Mouse (Mus musculus): ENCODE measurements at regions not wholly inside any gene's neighbourhood (a gene's known extent, or its start where the extent isn't known, plus 50 kb on each side); places are given as distances from the start of the nearest gene placed in this dataset.

GRCm38 (mm10) chrX:161487691-161488090 is 200.4 kb downstream of the Gm15262 start:
- ATAC-seq (replicated peaks; ENCODE audit: low read depth, poor library complexity, severe bottlenecking) = no peak

GRCm38 (mm10) chrX:161511341-161511740 is 205.5 kb upstream of the Rai2 start:
- ATAC-seq (replicated peaks; ENCODE audit: low read depth, poor library complexity, severe bottlenecking) = no peak

- ATAC-seq (replicated peaks; ENCODE audit: low read depth, poor library complexity, severe bottlenecking) = no peak
Observed at GRCm38 (mm10) chrX:161523432-161524256, 193.2 kb upstream of the Rai2 start.

DNA sequence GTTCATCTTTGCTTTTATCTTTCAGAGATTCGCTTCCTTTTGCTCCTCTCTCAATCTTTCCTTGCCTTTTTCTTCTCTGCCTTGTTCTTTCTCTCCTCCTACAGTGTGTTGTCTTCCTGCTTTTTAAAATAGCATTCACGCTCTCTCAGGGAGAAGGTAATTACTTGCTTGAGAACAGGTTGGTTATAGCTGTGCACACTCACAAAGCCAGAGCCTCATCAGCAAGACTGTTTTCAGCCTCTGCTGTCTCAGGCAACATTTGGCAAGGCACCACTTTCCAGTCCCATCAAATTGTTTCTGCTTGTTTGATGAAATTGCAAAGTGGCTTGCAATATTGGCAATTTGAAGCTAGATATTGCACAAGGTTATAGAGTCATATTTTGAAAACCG is 192.6 kb upstream of the Rai2 start:
- ATAC-seq (replicated peaks; ENCODE audit: low read depth, poor library complexity, severe bottlenecking) = no peak

- peak; percentile 82 for ATAC-seq (replicated peaks; ENCODE audit: low read depth, poor library complexity, severe bottlenecking)
Observed at GRCm38 (mm10) chrX:161537290-161537689, 179.6 kb upstream of the Rai2 start.

GRCm38 (mm10) chrX:161556896-161557295 is 160.0 kb upstream of the Rai2 start:
- ATAC-seq (replicated peaks; ENCODE audit: low read depth, poor library complexity, severe bottlenecking) = no peak

DNA sequence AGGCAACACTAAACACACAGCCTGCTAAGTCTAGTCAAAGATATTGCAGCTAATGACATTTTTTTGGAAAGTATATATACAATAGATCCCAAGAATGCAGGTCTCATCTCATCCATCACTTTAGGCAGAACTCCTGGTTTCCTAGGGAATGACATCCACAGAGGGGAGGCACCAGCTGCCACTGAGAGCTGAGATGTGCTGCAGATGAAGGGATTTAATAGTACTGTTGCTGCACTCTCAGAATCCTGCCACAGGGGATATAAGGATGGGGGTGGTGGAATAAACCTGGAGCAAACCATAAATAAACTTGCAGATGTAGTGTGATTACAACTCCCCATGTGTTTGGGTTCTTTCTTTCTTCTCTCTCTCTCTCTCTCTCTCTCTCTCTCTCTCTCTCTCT is 158.4 kb upstream of the Rai2 start:
- no peak for ATAC-seq (replicated peaks; ENCODE audit: low read depth, poor library complexity, severe bottlenecking)

DNA sequence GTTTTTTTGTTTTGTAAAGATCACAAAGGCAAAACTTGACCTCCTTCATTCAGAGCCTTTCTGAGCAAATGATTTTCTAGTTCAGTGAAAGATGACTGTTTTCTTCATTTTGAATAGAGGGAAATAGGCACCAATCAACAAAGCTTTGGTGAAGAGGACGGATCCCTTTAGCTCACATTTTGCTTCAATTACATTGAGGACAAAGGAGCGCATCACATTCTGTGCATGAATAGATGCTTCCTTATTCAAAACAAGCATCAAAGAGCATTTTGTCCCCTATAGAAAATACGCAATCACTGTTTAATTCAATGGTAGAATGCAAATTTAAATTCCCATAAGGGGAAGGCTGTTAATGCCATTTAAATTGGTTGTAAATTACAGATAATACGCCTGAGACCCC is 150.4 kb upstream of the Rai2 start:
- no peak for ATAC-seq (replicated peaks; ENCODE audit: low read depth, poor library complexity, severe bottlenecking)

GRCm38 (mm10) chrX:161582019-161582659 is 134.7 kb upstream of the Rai2 start:
- ATAC-seq (replicated peaks; ENCODE audit: low read depth, poor library complexity, severe bottlenecking) = no peak

- peak; percentile 83 for ATAC-seq (replicated peaks; ENCODE audit: low read depth, poor library complexity, severe bottlenecking)
Observed at GRCm38 (mm10) chrX:161583872-161584271, 133.0 kb upstream of the Rai2 start.

DNA sequence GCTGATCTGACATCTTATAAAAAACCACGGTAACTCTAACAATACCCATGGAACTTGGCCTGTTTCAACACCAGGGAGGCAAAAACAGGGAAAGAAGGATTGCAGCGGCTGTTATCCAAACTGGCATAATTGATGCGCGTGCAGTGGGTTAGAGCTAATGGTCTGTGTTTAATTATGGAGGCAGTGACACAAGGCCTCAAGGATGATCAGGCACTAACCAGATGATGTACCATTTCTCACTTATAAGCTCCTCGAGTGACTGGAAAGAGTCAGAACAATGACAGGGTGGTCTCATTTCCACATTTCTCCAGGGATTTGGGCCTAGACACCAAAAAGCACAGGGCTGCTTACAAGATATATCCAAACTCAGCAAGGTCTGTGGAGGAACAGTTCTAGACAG is 83.0 kb upstream of the Rai2 start:
- no peak for ATAC-seq (replicated peaks; ENCODE audit: low read depth, poor library complexity, severe bottlenecking)

GRCm38 (mm10) chrX:161634342-161634741 is 82.5 kb upstream of the Rai2 start:
- no peak for ATAC-seq (replicated peaks; ENCODE audit: low read depth, poor library complexity, severe bottlenecking)

DNA sequence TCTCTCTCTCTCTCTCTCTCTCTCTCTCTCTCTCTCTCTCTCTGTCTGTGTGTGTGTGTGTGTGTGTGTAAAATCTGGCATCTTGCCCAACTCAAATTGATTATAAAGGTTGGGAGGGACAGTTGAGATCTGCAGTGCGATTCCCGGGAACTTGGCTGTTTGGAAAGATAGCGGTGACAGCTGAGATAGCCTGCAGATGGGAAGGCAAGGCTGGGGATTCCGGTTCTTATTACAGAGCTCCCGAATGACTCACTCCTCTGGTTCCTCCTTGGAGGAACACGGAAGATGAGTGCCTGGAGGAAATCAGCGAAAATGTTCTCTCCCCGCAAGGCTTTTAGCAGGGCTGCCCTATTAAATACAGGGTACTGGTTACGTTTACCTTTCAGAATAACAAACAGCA is 81.2 kb upstream of the Rai2 start:
- no peak for ATAC-seq (replicated peaks; ENCODE audit: low read depth, poor library complexity, severe bottlenecking)

GRCm38 (mm10) chrX:161653106-161653505 is 63.8 kb upstream of the Rai2 start:
- no peak for ATAC-seq (replicated peaks; ENCODE audit: low read depth, poor library complexity, severe bottlenecking)

- no peak for ATAC-seq (replicated peaks; ENCODE audit: low read depth, poor library complexity, severe bottlenecking)
Observed at GRCm38 (mm10) chrX:161660106-161660505, 56.8 kb upstream of the Rai2 start.

DNA sequence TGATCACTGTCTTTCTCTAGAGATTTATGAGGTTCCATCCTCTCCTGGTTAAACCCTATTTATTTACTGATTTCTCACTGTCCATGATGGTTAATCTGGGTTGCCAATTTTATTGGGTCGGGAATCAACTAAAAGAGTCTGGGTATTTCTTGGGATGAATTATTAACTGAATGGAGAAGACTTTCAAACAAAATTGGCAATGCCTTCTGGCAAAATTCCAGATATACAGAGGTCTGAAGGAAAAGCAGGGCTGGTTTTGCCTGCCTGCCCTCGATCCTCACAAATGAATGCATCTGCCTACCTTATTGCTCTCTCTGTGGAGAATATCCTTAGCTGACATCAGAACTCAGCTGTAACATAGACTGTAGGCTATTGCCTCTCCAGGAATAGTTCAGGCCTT is 54.9 kb upstream of the Rai2 start:
- no peak for ATAC-seq (replicated peaks; ENCODE audit: low read depth, poor library complexity, severe bottlenecking)
